ENCODE assay signal across 11 mouse cellular contexts in genomic region chr12:16145621-16146020, GRCm38 (mm10).
A peak's percentile ranks its signal among the peaks of the same experiment; 100 is the strongest.
DNase-seq lines count a peak whose midpoint lies in the region; ATAC-seq and TF ChIP-seq lines count a peak whose summit lies in the region.
"Had no signal": no experiment of that assay in that cellular context is flagged by ENCODE, and none has a peak within 500 bp of the region (broad histone marks: within the 10 kb centered on the region; RNA-seq: fewer than 3 reads in every experiment).

No protein-coding gene starts in this region.

- H3K9me3 ChIP-seq in intestine, embryonic 14.5 days (ENCODE audit: control insufficient read depth, low read length) = no peaks in the 10 kb centered on the region
- no peaks in the 10 kb centered on the region for H3K9me3 ChIP-seq in intestine, postnatal 0 days (ENCODE audit: control insufficient read depth)
- no peaks in the 10 kb centered on the region for H3K9me3 ChIP-seq in forebrain, embryonic 16.5 days (ENCODE audit: control insufficient read depth, low read length)
- H3K9me3 ChIP-seq: lung, embryonic 15.5 days had no signal

- no peak for TF ChIP-seq POLR2A in kidney, adult 2 months (IDR thresholded peaks at IDR 0.05; ENCODE audit: low read depth, low read length)

- no peak overlapping the region for H3K4me3 ChIP-seq in intestine, embryonic 14.5 days (ENCODE audit: low read depth, low read length)
- H3K4me3 ChIP-seq in intestine, postnatal 0 days (ENCODE audit: low read depth, low read length) = no peak overlapping the region
- H3K4me3 ChIP-seq in kidney, adult 2 months (ENCODE audit: insufficient read depth, low read depth, low read length) = no peak overlapping the region
- no peak overlapping the region for H3K4me3 ChIP-seq in forebrain, embryonic 16.5 days (replicated peaks; ENCODE audit: low read length)
- H3K4me3 ChIP-seq: lung, embryonic 15.5 days had no signal

- H3K4me2 ChIP-seq in intestine, embryonic 14.5 days (ENCODE audit: low read length) = no peak overlapping the region
- H3K4me2 ChIP-seq in intestine, postnatal 0 days (replicated peaks; ENCODE audit: low read depth) = no peak overlapping the region
- no peak overlapping the region for H3K4me2 ChIP-seq in forebrain, embryonic 16.5 days (ENCODE audit: low read length)
- H3K4me2 ChIP-seq: lung, embryonic 15.5 days had no signal

- peak; percentile 48 for DNase-seq in intestine, embryonic 14.5 days (ENCODE audit: low spot score)
- peak; percentile 25 for DNase-seq in adipocyte (ENCODE audit: low spot score)
- peak; percentile 31 for DNase-seq in heart, postnatal 25 days (ENCODE audit: low spot score)
- peak; percentile 30 for DNase-seq in lung, postnatal 36 days
- no peak for DNase-seq in kidney, adult 2 months
- DNase-seq in spleen, postnatal 10 days (ENCODE audit: low spot score in 2 of 2) = no peak
- DNase-seq: thymus, adult 18-20 months had no signal

- no peak for ATAC-seq in intestine, embryonic 14.5 days (replicated peaks; ENCODE audit: low FRiP score, low TSS enrichment, low read depth)
- no peak for ATAC-seq in intestine, postnatal 0 days
- no peak for ATAC-seq in forebrain, embryonic 16.5 days

- H3K27me3 ChIP-seq in intestine, embryonic 14.5 days (replicated peaks; ENCODE audit: control insufficient read depth, insufficient read depth, low read length) = no peaks in the 10 kb centered on the region
- no peaks in the 10 kb centered on the region for H3K27me3 ChIP-seq in intestine, postnatal 0 days (replicated peaks; ENCODE audit: control insufficient read depth, insufficient read depth, low read length)
- no peaks in the 10 kb centered on the region for H3K27me3 ChIP-seq in kidney, adult 2 months (replicated peaks; ENCODE audit: control insufficient read depth, insufficient read depth, low read length)
- H3K27me3 ChIP-seq in forebrain, embryonic 16.5 days (replicated peaks; ENCODE audit: control insufficient read depth, insufficient read depth, low read length) = no peaks in the 10 kb centered on the region
- H3K27me3 ChIP-seq: lung, embryonic 15.5 days had no signal

- H3K27ac ChIP-seq in intestine, embryonic 14.5 days (ENCODE audit: low read depth) = no peak overlapping the region
- H3K27ac ChIP-seq in intestine, postnatal 0 days (ENCODE audit: low read depth, low read length) = no peak overlapping the region
- no peak overlapping the region for H3K27ac ChIP-seq in kidney, adult 2 months (ENCODE audit: insufficient read depth, low read depth, low read length)
- H3K27ac ChIP-seq in forebrain, embryonic 16.5 days (ENCODE audit: low read length) = no peak overlapping the region
- H3K27ac ChIP-seq: kidney, postnatal 0 days; lung, embryonic 15.5 days had no signal

- H3K9ac ChIP-seq in intestine, embryonic 14.5 days (ENCODE audit: low read length) = no peak overlapping the region
- H3K9ac ChIP-seq in intestine, postnatal 0 days (ENCODE audit: low read depth, low read length) = no peak overlapping the region
- no peak overlapping the region for H3K9ac ChIP-seq in forebrain, embryonic 16.5 days (replicated peaks; ENCODE audit: low read depth, low read length)
- H3K9ac ChIP-seq: lung, embryonic 15.5 days had no signal

- H3K36me3 ChIP-seq in intestine, embryonic 14.5 days (ENCODE audit: control insufficient read depth, insufficient read depth, low read length) = no peaks in the 10 kb centered on the region
- H3K36me3 ChIP-seq in intestine, postnatal 0 days (ENCODE audit: control insufficient read depth, insufficient read depth) = no peaks in the 10 kb centered on the region
- no peaks in the 10 kb centered on the region for H3K36me3 ChIP-seq in kidney, adult 2 months (ENCODE audit: control insufficient read depth, insufficient read depth, low read length)
- no peaks in the 10 kb centered on the region for H3K36me3 ChIP-seq in forebrain, embryonic 16.5 days (ENCODE audit: control insufficient read depth, insufficient read depth)
- H3K36me3 ChIP-seq: lung, embryonic 15.5 days had no signal

- H3K4me1 ChIP-seq in intestine, embryonic 14.5 days (replicated peaks; ENCODE audit: control insufficient read depth, insufficient read depth, low read length) = no peaks in the 10 kb centered on the region
- H3K4me1 ChIP-seq in intestine, postnatal 0 days (replicated peaks; ENCODE audit: control insufficient read depth, insufficient read depth, low read length) = no peaks in the 10 kb centered on the region
- H3K4me1 ChIP-seq in kidney, adult 2 months (ENCODE audit: control insufficient read depth, insufficient read depth, low read length) = no peaks in the 10 kb centered on the region
- H3K4me1 ChIP-seq in forebrain, embryonic 16.5 days (replicated peaks; ENCODE audit: control insufficient read depth, insufficient read depth, low read length) = no peaks in the 10 kb centered on the region; the same call in 1 of the 2 replicates
- H3K4me1 ChIP-seq: lung, embryonic 15.5 days had no signal

- 77% methylated on average over 7 of the region's 7 CpGs for WGBS in intestine, embryonic 14.5 days
- 63% methylated on average over 7 of the region's 7 CpGs for WGBS in intestine, postnatal 0 days
- WGBS in kidney, adult 2 months = 89% methylated on average over 7 of the region's 7 CpGs
- 76% methylated on average over 7 of the region's 7 CpGs for WGBS in forebrain, embryonic 16.5 days

- TF ChIP-seq CTCF in intestine, postnatal 0 days (IDR thresholded peaks at IDR 0.05; ENCODE audit: low read depth) = no peak
- TF ChIP-seq CTCF in kidney, adult 2 months (conservative IDR thresholded peaks at IDR 0.05; ENCODE audit: insufficient read depth, insufficient read length, low read depth, low read length) = no peak

- intact Hi-C loops in heart, postnatal 25 days (cut with DNase I) = loop anchor here (10.0 kb wide), 1 partner anchor 441 kb away; no protein-coding TSS in a partner anchor

Comparison
In these comparisons a context has a peak if more than half of its experiments do, and no peak if none do; other contexts are left out.
1. DNase-seq: peak in intestine, embryonic 14.5 days (single experiment), adipocyte (single experiment), heart, postnatal 25 days (single experiment) and lung, postnatal 36 days (single experiment); none in kidney, adult 2 months (single experiment) and spleen, postnatal 10 days (0 of 2).